Mouse (Mus musculus): ENCODE results near the gene Cabcoco1. TPM values are rescaled to one million over a fixed set of nuclear protein-coding genes. Genes with fewer than 3 reads are reported as not detected.

Cabcoco1 gene
- total and polyA plus RNA-seq, 3 experiments = not detected

GRCm38 (mm10) chr10:68464943-68465342, 76.8 kb downstream of the Cabcoco1 start:
- H3K4me3 ChIP-seq (ENCODE audit: low read depth, low read length) = no peak overlapping the region
- H3K9me3 ChIP-seq (replicated peaks) = peaks cover 25% of the 10 kb centered on the region
- ATAC-seq (ENCODE audit: extremely low read depth, insufficient number of reproducible peaks, low FRiP score, poor library complexity, severe bottlenecking) (no peak), DNase-seq (ENCODE audit: low spot score) (no peak)
- H3K36me3 ChIP-seq (replicated peaks) = no peaks in the 10 kb centered on the region
- H3K4me1 ChIP-seq (ENCODE audit: insufficient read depth, low read depth, low read length) = no peaks in the 10 kb centered on the region
- TF ChIP-seq GATA1 (IDR thresholded peaks at IDR 0.05; ENCODE audit: borderline replicate concordance, low read length) = no peak
- TF ChIP-seq GATA2 (IDR thresholded peaks at IDR 0.05; ENCODE audit: borderline replicate concordance, low read depth, low read length) = no peak
- TF ChIP-seq CTCF (IDR thresholded peaks at IDR 0.05; ENCODE audit: low read depth, low read length) = no peak
- TF ChIP-seq POLR2AphosphoS5 (IDR thresholded peaks at IDR 0.05; ENCODE audit: insufficient replicate concordance, low read depth, low read length) = no peak
- TF ChIP-seq TAL1 (conservative IDR thresholded peaks at IDR 0.05; ENCODE audit: low read depth, low read length) = no peak
- no peaks in the 10 kb centered on the region for H3K27me3 ChIP-seq (ENCODE audit: insufficient read depth, low read length)

- ATAC-seq (ENCODE audit: extremely low read depth, insufficient number of reproducible peaks, low FRiP score, poor library complexity, severe bottlenecking) (no peak), DNase-seq (ENCODE audit: low spot score) (no peak)
- no peak overlapping the region for H3K4me3 ChIP-seq (ENCODE audit: low read depth, low read length)
- no peaks in the 10 kb centered on the region for H3K27me3 ChIP-seq (ENCODE audit: insufficient read depth, low read length)
- H3K4me1 ChIP-seq (ENCODE audit: insufficient read depth, low read depth, low read length) = no peaks in the 10 kb centered on the region
- H3K36me3 ChIP-seq (replicated peaks) = no peaks in the 10 kb centered on the region
- H3K9me3 ChIP-seq (replicated peaks) = peaks cover 41% of the 10 kb centered on the region
- TF ChIP-seq GATA2 (IDR thresholded peaks at IDR 0.05; ENCODE audit: borderline replicate concordance, low read depth, low read length) = no peak
- TF ChIP-seq POLR2AphosphoS5 (IDR thresholded peaks at IDR 0.05; ENCODE audit: insufficient replicate concordance, low read depth, low read length) = no peak
- no peak for TF ChIP-seq TAL1 (conservative IDR thresholded peaks at IDR 0.05; ENCODE audit: low read depth, low read length)
- TF ChIP-seq GATA1 (IDR thresholded peaks at IDR 0.05; ENCODE audit: borderline replicate concordance, low read length) = no peak
- TF ChIP-seq CTCF (IDR thresholded peaks at IDR 0.05; ENCODE audit: low read depth, low read length) = no peak
These were observed 81.9 kb downstream of the Cabcoco1 start for GRCm38 (mm10) chr10:68459784-68460183.

DNA sequence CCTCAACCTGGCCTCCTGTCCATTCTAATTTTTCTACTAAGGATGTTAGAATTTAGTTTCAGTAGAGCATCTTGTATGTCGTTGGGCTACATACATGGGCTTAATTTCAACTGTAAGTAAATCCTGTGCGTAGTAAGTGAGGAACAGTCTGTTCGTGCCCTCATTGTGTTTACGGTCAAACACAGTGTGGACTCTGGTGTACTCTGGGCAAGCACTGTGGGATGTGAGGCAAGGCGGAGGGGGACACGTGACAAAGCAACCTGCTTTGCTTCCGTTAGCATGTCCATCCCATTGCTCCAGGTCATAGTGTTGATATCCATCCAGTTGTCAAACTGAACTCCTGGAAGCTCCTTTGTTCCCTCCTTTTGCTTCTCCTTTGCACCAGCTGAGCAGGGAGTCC, 84.7 kb downstream of the Cabcoco1 start:
- TF ChIP-seq POLR2AphosphoS5 (IDR thresholded peaks at IDR 0.05; ENCODE audit: insufficient replicate concordance, low read depth, low read length) = no peak
- no peak for TF ChIP-seq CTCF (IDR thresholded peaks at IDR 0.05; ENCODE audit: low read depth, low read length)
- no peak for TF ChIP-seq GATA2 (IDR thresholded peaks at IDR 0.05; ENCODE audit: borderline replicate concordance, low read depth, low read length)
- TF ChIP-seq TAL1 (conservative IDR thresholded peaks at IDR 0.05; ENCODE audit: low read depth, low read length) = no peak
- TF ChIP-seq GATA1 (IDR thresholded peaks at IDR 0.05; ENCODE audit: borderline replicate concordance, low read length) = no peak
- no peaks in the 10 kb centered on the region for H3K27me3 ChIP-seq (ENCODE audit: insufficient read depth, low read length)
- peaks cover 43% of the 10 kb centered on the region for H3K9me3 ChIP-seq (replicated peaks)
- ATAC-seq (ENCODE audit: extremely low read depth, insufficient number of reproducible peaks, low FRiP score, poor library complexity, severe bottlenecking) (no peak), DNase-seq (ENCODE audit: low spot score) (no peak)
- no peaks in the 10 kb centered on the region for H3K36me3 ChIP-seq (replicated peaks)
- H3K4me1 ChIP-seq (ENCODE audit: insufficient read depth, low read depth, low read length) = no peaks in the 10 kb centered on the region
- no peak overlapping the region for H3K4me3 ChIP-seq (ENCODE audit: low read depth, low read length)

- Histone ChIP-seq H3K27me3 (ENCODE audit: insufficient read depth, low read length) (no peaks in the 10 kb centered on the region), H3K9me3 (replicated peaks) (peaks cover 41% of the 10 kb centered on the region), H3K4me3 (ENCODE audit: low read depth, low read length) (no peak overlapping the region), H3K4me1 (ENCODE audit: insufficient read depth, low read depth, low read length) (no peaks in the 10 kb centered on the region), H3K36me3 (replicated peaks) (no peaks in the 10 kb centered on the region)
- ATAC-seq (ENCODE audit: extremely low read depth, insufficient number of reproducible peaks, low FRiP score, poor library complexity, severe bottlenecking) = no peak
- no peak for DNase-seq (ENCODE audit: low spot score)
- TF ChIP-seq TAL1 (conservative IDR thresholded peaks at IDR 0.05; ENCODE audit: low read depth, low read length) (no peak), CTCF (IDR thresholded peaks at IDR 0.05; ENCODE audit: low read depth, low read length) (no peak), GATA2 (IDR thresholded peaks at IDR 0.05; ENCODE audit: borderline replicate concordance, low read depth, low read length) (no peak), POLR2AphosphoS5 (IDR thresholded peaks at IDR 0.05; ENCODE audit: insufficient replicate concordance, low read depth, low read length) (no peak), GATA1 (IDR thresholded peaks at IDR 0.05; ENCODE audit: borderline replicate concordance, low read length) (no peak)
These were observed 87.2 kb downstream of the Cabcoco1 start for GRCm38 (mm10) chr10:68454541-68454940.

GRCm38 (mm10) chr10:68446797-68447125, 94.9 kb downstream of the Cabcoco1 start:
- Histone ChIP-seq H3K9me3 (replicated peaks) (peaks cover 36% of the 10 kb centered on the region), H3K4me3 (ENCODE audit: low read depth, low read length) (no peak overlapping the region), H3K4me1 (ENCODE audit: insufficient read depth, low read depth, low read length) (no peaks in the 10 kb centered on the region), H3K27me3 (ENCODE audit: insufficient read depth, low read length) (no peaks in the 10 kb centered on the region), H3K36me3 (replicated peaks) (no peaks in the 10 kb centered on the region)
- TF ChIP-seq CTCF (IDR thresholded peaks at IDR 0.05; ENCODE audit: low read depth, low read length) = no peak
- no peak for TF ChIP-seq GATA1 (IDR thresholded peaks at IDR 0.05; ENCODE audit: borderline replicate concordance, low read length)
- TF ChIP-seq GATA2 (IDR thresholded peaks at IDR 0.05; ENCODE audit: borderline replicate concordance, low read depth, low read length) = no peak
- TF ChIP-seq TAL1 (conservative IDR thresholded peaks at IDR 0.05; ENCODE audit: low read depth, low read length) = no peak
- TF ChIP-seq POLR2AphosphoS5 (IDR thresholded peaks at IDR 0.05; ENCODE audit: insufficient replicate concordance, low read depth, low read length) = no peak
- DNase-seq (ENCODE audit: low spot score) (no peak), ATAC-seq (ENCODE audit: extremely low read depth, insufficient number of reproducible peaks, low FRiP score, poor library complexity, severe bottlenecking) (no peak)

DNA sequence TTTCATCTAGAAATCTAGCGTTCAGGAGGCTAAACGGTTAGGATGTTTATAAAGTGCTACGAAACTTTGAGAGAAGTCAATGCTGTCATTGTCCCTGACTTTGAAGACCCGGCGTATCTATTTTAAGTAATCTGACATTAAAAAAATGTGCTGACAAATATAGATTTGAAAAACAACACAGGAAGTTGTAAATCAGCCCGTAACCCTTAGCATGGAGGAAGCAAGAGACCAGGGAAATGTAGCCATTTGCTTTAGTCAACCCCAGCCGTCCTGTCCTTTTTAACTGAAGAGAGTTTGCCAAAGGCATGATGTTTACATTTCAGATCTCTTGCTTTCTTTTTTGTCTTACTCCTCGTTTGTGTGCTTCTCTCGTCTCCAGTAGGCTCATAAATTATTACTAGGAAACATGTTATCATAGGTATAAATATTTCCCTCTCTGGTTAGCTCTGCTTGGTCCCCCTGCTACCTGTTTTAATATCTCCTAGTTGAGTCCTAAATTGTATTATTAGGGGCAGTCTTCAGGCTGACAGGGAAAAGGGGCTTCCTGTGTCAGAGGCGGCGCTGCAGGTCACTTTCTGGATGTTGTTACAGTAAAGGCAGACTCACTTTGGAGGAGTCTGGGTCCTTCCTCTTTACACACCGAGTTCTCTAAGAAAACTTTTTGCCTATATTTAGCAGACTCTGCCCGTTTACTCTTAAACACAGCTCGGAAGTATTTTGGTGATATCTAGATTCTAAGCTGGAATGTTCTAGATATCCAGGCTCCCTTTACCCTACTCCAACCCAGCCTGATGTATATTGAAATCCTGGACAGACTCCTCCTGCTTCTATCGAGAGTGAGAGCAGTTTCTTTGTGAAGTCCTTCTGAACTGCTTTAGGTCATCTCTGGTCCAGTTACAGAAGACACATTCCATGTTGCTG, 95.6 kb downstream of the Cabcoco1 start:
- no peaks in the 10 kb centered on the region for H3K27me3 ChIP-seq (ENCODE audit: insufficient read depth, low read length)
- DNase-seq (ENCODE audit: low spot score) (no peak), ATAC-seq (ENCODE audit: extremely low read depth, insufficient number of reproducible peaks, low FRiP score, poor library complexity, severe bottlenecking) (no peak)
- H3K36me3 ChIP-seq (replicated peaks) = no peaks in the 10 kb centered on the region
- no peaks in the 10 kb centered on the region for H3K4me1 ChIP-seq (ENCODE audit: insufficient read depth, low read depth, low read length)
- H3K4me3 ChIP-seq (ENCODE audit: low read depth, low read length) = no peak overlapping the region
- H3K9me3 ChIP-seq (replicated peaks) = peaks cover 35% of the 10 kb centered on the region
- TF ChIP-seq GATA1 (IDR thresholded peaks at IDR 0.05; ENCODE audit: borderline replicate concordance, low read length) = no peak
- TF ChIP-seq GATA2 (IDR thresholded peaks at IDR 0.05; ENCODE audit: borderline replicate concordance, low read depth, low read length) = no peak

Data from G1E (cell line).